20 mouse cellular contexts compared by ENCODE assay signal in the genomic region with DNA sequence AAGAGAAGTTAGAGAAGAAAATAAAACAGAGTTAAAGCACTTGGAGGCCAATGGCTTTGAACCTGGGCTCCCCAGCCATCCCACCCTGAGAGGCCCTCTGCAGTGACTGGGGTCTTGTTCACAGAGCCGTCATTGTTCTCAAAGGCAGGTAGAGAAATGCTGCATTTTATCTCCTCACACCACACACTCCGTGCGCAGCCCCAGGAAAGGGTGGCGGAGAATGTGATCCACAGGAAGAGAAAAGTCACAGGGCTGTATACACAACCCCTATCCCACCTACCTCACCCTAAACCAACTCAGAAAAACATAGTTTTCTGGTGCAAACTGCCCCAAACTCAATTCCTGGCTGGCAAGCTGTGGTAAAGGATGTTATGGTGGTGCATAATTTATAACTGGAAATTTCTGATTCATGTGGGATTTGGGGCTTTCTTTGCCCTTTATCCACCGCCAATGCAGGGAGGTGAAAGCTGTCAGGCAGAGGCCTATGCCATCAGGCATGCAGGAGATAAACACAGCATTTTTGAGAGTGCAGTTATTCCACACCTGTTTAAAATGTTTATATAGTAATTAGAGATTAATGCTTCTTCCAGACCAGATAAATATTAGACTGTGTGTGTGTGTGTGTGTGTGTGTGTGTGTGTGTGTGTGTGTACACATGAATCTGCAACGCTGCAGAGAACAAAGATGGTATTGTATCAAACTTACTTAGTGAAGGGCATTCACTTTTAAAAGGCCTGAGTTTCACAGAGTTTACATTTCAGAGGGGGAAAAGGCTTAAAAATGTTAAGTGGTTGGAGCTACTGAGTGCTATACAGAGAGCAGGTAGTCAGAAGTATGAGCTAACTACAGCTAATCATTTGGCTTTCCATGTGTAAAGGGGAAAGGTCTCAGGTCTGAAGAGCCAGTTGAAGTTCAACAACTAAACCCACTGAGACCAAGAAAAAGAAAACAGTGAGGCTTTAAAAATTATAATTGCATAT.
DNase-seq lines count a peak whose midpoint lies in the region; ATAC-seq and TF ChIP-seq lines count a peak whose summit lies in the region.
"Had no signal": no experiment of that assay in that cellular context is flagged by ENCODE, and none has a peak within 500 bp of the region (broad histone marks: within the 10 kb centered on the region; RNA-seq: fewer than 3 reads in every experiment).

No protein-coding gene starts in this region.

- no peak for ATAC-seq in hindbrain, embryonic 12.5 days (ENCODE audit: low FRiP score)
- ATAC-seq in hindbrain, embryonic 11.5 days (ENCODE audit: low FRiP score): no peak
- no peak for ATAC-seq in midbrain, embryonic 14.5 days (ENCODE audit: low FRiP score, low TSS enrichment)
- ATAC-seq in midbrain, embryonic 15.5 days (replicated peaks): no peak
- ATAC-seq in limb, embryonic 11.5 days (ENCODE audit: insufficient number of reproducible peaks, low FRiP score, low TSS enrichment, low read depth): no peak
- peak; percentile 38; the same call in 1 of the 2 replicates for ATAC-seq in stomach, postnatal 0 days (ENCODE audit: low FRiP score, low TSS enrichment)
- no peak for ATAC-seq in granulocyte monocyte progenitor cell, adult 5-6 weeks (replicated peaks; ENCODE audit: poor library complexity, severe bottlenecking)
- ATAC-seq: liver, postnatal 0 days had no signal

- H3K9ac ChIP-seq in hindbrain, embryonic 12.5 days: no peak overlapping the region
- no peak overlapping the region for H3K9ac ChIP-seq in hindbrain, embryonic 11.5 days (ENCODE audit: low read depth, low read length)
- H3K9ac ChIP-seq in midbrain, embryonic 14.5 days (replicated peaks; ENCODE audit: low read length): no peak overlapping the region
- H3K9ac ChIP-seq in midbrain, embryonic 15.5 days: no peak overlapping the region
- H3K9ac ChIP-seq in limb, embryonic 11.5 days (ENCODE audit: low read length): no peak overlapping the region
- no peak overlapping the region for H3K9ac ChIP-seq in stomach, postnatal 0 days (ENCODE audit: low read length)
- H3K9ac ChIP-seq: hindbrain, embryonic 14.5 days; liver, postnatal 0 days; neural tube, embryonic 13.5 days had no signal

- no peak for TF ChIP-seq EP300 in stomach, postnatal 0 days (optimal IDR thresholded peaks at IDR 0.05)

- no peak for TF ChIP-seq CTCF in stomach, postnatal 0 days (IDR thresholded peaks at IDR 0.05; ENCODE audit: low read depth)

- no peaks in the 10 kb centered on the region for H3K36me3 ChIP-seq in hindbrain, embryonic 12.5 days
- H3K36me3 ChIP-seq in hindbrain, embryonic 11.5 days (ENCODE audit: control insufficient read depth, insufficient read depth, low read length): no peaks in the 10 kb centered on the region
- H3K36me3 ChIP-seq in midbrain, embryonic 14.5 days (ENCODE audit: control insufficient read depth, insufficient read depth, low read length): no peaks in the 10 kb centered on the region
- no peaks in the 10 kb centered on the region for H3K36me3 ChIP-seq in midbrain, embryonic 15.5 days (replicated peaks)
- H3K36me3 ChIP-seq in limb, embryonic 11.5 days (ENCODE audit: control insufficient read depth, insufficient read depth, low read length): no peaks in the 10 kb centered on the region
- H3K36me3 ChIP-seq in stomach, postnatal 0 days (ENCODE audit: control insufficient read depth, insufficient read depth, low read length): no peaks in the 10 kb centered on the region
- H3K36me3 ChIP-seq: neural tube, embryonic 13.5 days had no signal

- WGBS in hindbrain, embryonic 12.5 days: 65% methylated on average over 6 of the region's 6 CpGs
- 60% methylated on average over 6 of the region's 6 CpGs for WGBS in hindbrain, embryonic 11.5 days
- 61% methylated on average over 6 of the region's 6 CpGs for WGBS in midbrain, embryonic 14.5 days
- 67% methylated on average over 6 of the region's 6 CpGs for WGBS in midbrain, embryonic 15.5 days
- WGBS in limb, embryonic 11.5 days: 42% methylated on average over 6 of the region's 6 CpGs
- 43% methylated on average over 6 of the region's 6 CpGs for WGBS in stomach, postnatal 0 days

- no peak overlapping the region for H3K4me2 ChIP-seq in hindbrain, embryonic 12.5 days (replicated peaks)
- no peak overlapping the region for H3K4me2 ChIP-seq in hindbrain, embryonic 11.5 days (replicated peaks; ENCODE audit: low read depth, low read length)
- H3K4me2 ChIP-seq in midbrain, embryonic 14.5 days (ENCODE audit: low read length): no peak overlapping the region
- no peak overlapping the region for H3K4me2 ChIP-seq in midbrain, embryonic 15.5 days
- no peak overlapping the region for H3K4me2 ChIP-seq in limb, embryonic 11.5 days (ENCODE audit: low read depth, severe bottlenecking)
- no peak overlapping the region for H3K4me2 ChIP-seq in stomach, postnatal 0 days (replicated peaks; ENCODE audit: low read depth)
- H3K4me2 ChIP-seq: hindbrain, embryonic 14.5 days; midbrain, embryonic 11.5 days; neural tube, embryonic 13.5 days had no signal

- H3K27ac ChIP-seq in hindbrain, embryonic 12.5 days: peak overlapping the region; percentile 1; the same call in 1 of the 2 replicates
- H3K27ac ChIP-seq in hindbrain, embryonic 11.5 days (ENCODE audit: low read depth, low read length): no peak overlapping the region
- H3K27ac ChIP-seq in midbrain, embryonic 14.5 days (replicated peaks; ENCODE audit: low read depth, low read length): no peak overlapping the region
- H3K27ac ChIP-seq in midbrain, embryonic 15.5 days: no peak overlapping the region
- peak overlapping the region; percentile 45; the same call in 1 of the 2 replicates for H3K27ac ChIP-seq in limb, embryonic 11.5 days (replicated peaks; ENCODE audit: low read depth, low read length)
- no peak overlapping the region for H3K27ac ChIP-seq in stomach, postnatal 0 days (replicated peaks)
- H3K27ac ChIP-seq: hindbrain, embryonic 14.5 days; left cerebral cortex, adult 2 months; neural tube, embryonic 13.5 days had no signal

- H3K4me1 ChIP-seq in hindbrain, embryonic 12.5 days: no peaks in the 10 kb centered on the region
- no peaks in the 10 kb centered on the region for H3K4me1 ChIP-seq in hindbrain, embryonic 11.5 days (replicated peaks; ENCODE audit: control insufficient read depth, insufficient read depth, low read length)
- no peaks in the 10 kb centered on the region for H3K4me1 ChIP-seq in midbrain, embryonic 14.5 days (ENCODE audit: control insufficient read depth, insufficient read depth, low read length)
- no peaks in the 10 kb centered on the region for H3K4me1 ChIP-seq in midbrain, embryonic 15.5 days
- H3K4me1 ChIP-seq in limb, embryonic 11.5 days (ENCODE audit: control insufficient read depth, insufficient read depth, low read length): peaks cover 11% of the 10 kb centered on the region; the same call in 1 of the 2 replicates
- no peaks in the 10 kb centered on the region for H3K4me1 ChIP-seq in stomach, postnatal 0 days (replicated peaks; ENCODE audit: control insufficient read depth, insufficient read depth)

- H3K4me3 ChIP-seq in hindbrain, embryonic 12.5 days: no peak overlapping the region
- no peak overlapping the region for H3K4me3 ChIP-seq in hindbrain, embryonic 11.5 days (ENCODE audit: low read depth, low read length)
- no peak overlapping the region for H3K4me3 ChIP-seq in midbrain, embryonic 14.5 days (replicated peaks; ENCODE audit: low read depth, low read length)
- no peak overlapping the region for H3K4me3 ChIP-seq in midbrain, embryonic 15.5 days
- no peak overlapping the region for H3K4me3 ChIP-seq in limb, embryonic 11.5 days (ENCODE audit: low read depth, low read length)
- H3K4me3 ChIP-seq in stomach, postnatal 0 days (ENCODE audit: low read depth, low read length): no peak overlapping the region
- H3K4me3 ChIP-seq: left cerebral cortex, adult 2 months; neural tube, embryonic 13.5 days had no signal

- no peak for DNase-seq in hindbrain, embryonic 11.5 days (ENCODE audit: low spot score)
- peak; percentile 7 for DNase-seq in midbrain, embryonic 14.5 days
- DNase-seq in limb, embryonic 11.5 days (ENCODE audit: low spot score): peak; percentile 39
- DNase-seq in stomach, postnatal 0 days (ENCODE audit: low spot score): peak; percentile 16
- DNase-seq in layer of hippocampus, adult 11-12 months (ENCODE audit: low spot score): no peak
- DNase-seq: cerebellum, adult 8-10 months; kidney, adult 9 months; kidney, postnatal 36 days; layer of hippocampus, adult 9-11 months; left cerebral cortex, postnatal 4 days; liver, postnatal 0 days; right cerebral cortex, postnatal 14 days; spleen, adult 18-20 months had no signal

- no peaks in the 10 kb centered on the region for H3K27me3 ChIP-seq in hindbrain, embryonic 12.5 days
- no peaks in the 10 kb centered on the region for H3K27me3 ChIP-seq in hindbrain, embryonic 11.5 days (ENCODE audit: control insufficient read depth, insufficient read depth, low read length)
- no peaks in the 10 kb centered on the region for H3K27me3 ChIP-seq in midbrain, embryonic 14.5 days (ENCODE audit: control insufficient read depth, insufficient read depth, low read length)
- no peaks in the 10 kb centered on the region for H3K27me3 ChIP-seq in midbrain, embryonic 15.5 days (replicated peaks)
- peaks cover 20% of the 10 kb centered on the region for H3K27me3 ChIP-seq in limb, embryonic 11.5 days (ENCODE audit: control insufficient read depth, insufficient read depth, low read length)
- no peaks in the 10 kb centered on the region for H3K27me3 ChIP-seq in stomach, postnatal 0 days (ENCODE audit: control insufficient read depth, insufficient read depth, low read length)

- no peaks in the 10 kb centered on the region for H3K9me3 ChIP-seq in hindbrain, embryonic 12.5 days (replicated peaks)
- H3K9me3 ChIP-seq in hindbrain, embryonic 11.5 days (ENCODE audit: control insufficient read depth, low read length): no peaks in the 10 kb centered on the region
- H3K9me3 ChIP-seq in midbrain, embryonic 14.5 days (ENCODE audit: control insufficient read depth, low read length): no peaks in the 10 kb centered on the region
- no peaks in the 10 kb centered on the region for H3K9me3 ChIP-seq in midbrain, embryonic 15.5 days
- no peaks in the 10 kb centered on the region for H3K9me3 ChIP-seq in limb, embryonic 11.5 days (ENCODE audit: control insufficient read depth, low read length)
- H3K9me3 ChIP-seq in stomach, postnatal 0 days (ENCODE audit: control insufficient read depth, low read length): no peaks in the 10 kb centered on the region
- H3K9me3 ChIP-seq: neural tube, embryonic 13.5 days had no signal

Comparison
In these comparisons a context has a peak if more than half of its experiments do, and no peak if none do; other contexts are left out.
1. H3K27ac ChIP-seq: peak in hindbrain, embryonic 12.5 days (single experiment) and limb, embryonic 11.5 days (single experiment); none in hindbrain, embryonic 11.5 days (single experiment), midbrain, embryonic 14.5 days (single experiment), midbrain, embryonic 15.5 days (single experiment) and stomach, postnatal 0 days (single experiment).
2. DNase-seq: peak in midbrain, embryonic 14.5 days (single experiment), limb, embryonic 11.5 days (single experiment) and stomach, postnatal 0 days (single experiment); none in hindbrain, embryonic 11.5 days (single experiment) and layer of hippocampus, adult 11-12 months (single experiment).